Mouse (Mus musculus) liver, postnatal 0 days (tissue): Measurements from ENCODE around the gene Bcl2l14. TPM values are rescaled to one million over a fixed set of nuclear protein-coding genes. Genes with fewer than 3 reads are reported as not detected.
A peak's percentile ranks its signal among the peaks of the same experiment; 100 is the strongest.

Source experiments
- ATAC-seq: fragments of 200-750 bp; cut with Nextera tagmentation; 2 replicates; pipeline ENCODE4 v1.8.0; 2017; ENCODE audit warnings: mild to moderate bottlenecking, moderate library complexity
- DNase-seq: peaks from one replicate; pipeline ENCODE4 v3.0.0-alpha.2; 2016
- H3K27ac ChIP-seq: fragments of 300-500 bp; sonication (generic); 2 replicates; pipeline ENCODE4 v1.5.1; 2014; ENCODE audit warnings: antibody characterized with exemption, moderate library complexity, mild to moderate bottlenecking, low read depth
- H3K27me3 ChIP-seq: fragments of 300-500 bp; sonication (generic); 2 replicates; pipeline ENCODE4 v1.6.1; 2014; ENCODE audit warnings: low read length, control low read depth, mixed read lengths; ENCODE audit not compliant: insufficient read depth
- H3K36me3 ChIP-seq: fragments of 300-500 bp; sonication (generic); replicated peaks from 2 replicates; pipeline ENCODE4 v1.6.1; 2014; ENCODE audit warnings: mild to moderate bottlenecking, control low read depth, low read length, moderate library complexity, mixed read lengths; ENCODE audit not compliant: insufficient read depth
- H3K4me1 ChIP-seq: fragments of 300-500 bp; sonication (generic); 2 replicates; pipeline ENCODE4 v1.6.1; 2014; ENCODE audit warnings: antibody characterized with exemption, mild to moderate bottlenecking, control low read depth; ENCODE audit not compliant: insufficient read depth
- H3K4me2 ChIP-seq: fragments of 300-500 bp; sonication (generic); 2 replicates; pipeline ENCODE4 v1.6.1; 2014; ENCODE audit warnings: low read depth, mild to moderate bottlenecking, low read length, moderate library complexity, mixed read lengths
- H3K4me3 ChIP-seq: fragments of 300-500 bp; sonication (generic); 2 replicates; pipeline ENCODE4 v1.5.1; 2014; ENCODE audit warnings: low read depth, low read length
- H3K9ac ChIP-seq: fragments of 300-500 bp; sonication (generic); replicated peaks from 2 replicates; pipeline ENCODE4 v1.6.1; 2014; ENCODE audit warnings: mild to moderate bottlenecking, moderate library complexity
- H3K9me3 ChIP-seq: fragments of 300-500 bp; sonication (generic); 2 replicates; pipeline ENCODE4 v1.6.1; 2016; ENCODE audit warnings: mild to moderate bottlenecking, control low read depth, low read length, mixed read lengths
- CTCF ChIP-seq: sonication (generic); IDR thresholded peaks from 2 replicates; pipeline ENCODE4 v1.5.1; 2016; ENCODE audit warnings: antibody characterized with exemption, low read depth
- EP300 ChIP-seq: IDR thresholded peaks from 2 replicates; pipeline ENCODE4 v1.6.1; 2016; ENCODE audit warnings: antibody characterized with exemption, low read depth, mild to moderate bottlenecking
- WGBS: fragments of 180-500 bp; shearing (Covaris S2); extraction: QIAGEN DNeasy Blood & Tissue Kit; methylation state at CpG from one replicate; pipeline ENCODE4 v1.1.7; 2014; ENCODE audit not compliant: insufficient replicate concordance; 5-methylcytosine and 5-hydroxymethylcytosine counted together
- polyA plus RNA-seq: library from polyadenylated mRNA; unstranded; fragments of >200 nt; fragmentation: Nextera tagmentation; extraction: Ambion mirVana; gene quantifications from 2 replicates; pipeline ENCODE4 v1.2.1, GENCODE M21; 2015

The Bcl2l14 gene
- polyA plus RNA-seq, 1 experiment from 2014 or later = 0.14 TPM

GRCm38 (mm10) chr6:134466671-134467229, 70.6 kb downstream of the Bcl2l14 start:
- Histone ChIP-seq H3K4me3 (no peak overlapping the region), H3K27me3 (no peaks in the 10 kb centered on the region), H3K9ac (no peak overlapping the region), H3K27ac (no peak overlapping the region), H3K4me1 (peaks cover 4% of the 10 kb centered on the region), H3K4me2 (no peak overlapping the region), H3K9me3 (no peaks in the 10 kb centered on the region), H3K36me3 (peaks cover 40% of the 10 kb centered on the region)
- DNase-seq = no peak
- TF ChIP-seq CTCF (no peak), EP300 (no peak)
- 89% methylated on average over 10 of the region's 10 CpGs for WGBS
- no peak for ATAC-seq

- WGBS = 86% methylated on average over 2 of the region's 2 CpGs
Measured at GRCm38 (mm10) chr6:134469297-134469696, 73.2 kb downstream of the Bcl2l14 start.

GRCm38 (mm10) chr6:134470857-134471256, 74.7 kb downstream of the Bcl2l14 start:
- Histone ChIP-seq H3K4me3 (no peak overlapping the region), H3K27ac (no peak overlapping the region), H3K9me3 (no peaks in the 10 kb centered on the region), H3K4me1 (peaks cover 4% of the 10 kb centered on the region), H3K9ac (0 out of 2 replicates have a peak overlapping the region, but pooled peaks have one; percentile 1), H3K4me2 (peak overlapping the region; percentile 48), H3K27me3 (no peaks in the 10 kb centered on the region), H3K36me3 (peaks cover 35% of the 10 kb centered on the region)
- ATAC-seq (peak; percentile 55), DNase-seq (peak; percentile 80)
- TF ChIP-seq EP300 (no peak), CTCF (no peak)
- 38% methylated on average over 14 of the region's 14 CpGs for WGBS

More at GRCm38 (mm10) chr6:134469297-134469696, 73.2 kb downstream of the Bcl2l14 start:
- Histone ChIP-seq H3K27me3 (no peaks in the 10 kb centered on the region), H3K9me3 (no peaks in the 10 kb centered on the region), H3K36me3 (peaks cover 30% of the 10 kb centered on the region), H3K4me2 (no peak overlapping the region), H3K4me3 (no peak overlapping the region), H3K27ac (no peak overlapping the region), H3K9ac (no peak overlapping the region), H3K4me1 (peaks cover 4% of the 10 kb centered on the region)
- TF ChIP-seq CTCF = no peak; the same call in 1 of the 2 replicates
- no peak for TF ChIP-seq EP300
- DNase-seq (no peak), ATAC-seq (no peak)

GRCm38 (mm10) chr6:134473143-134473561, 77.0 kb downstream of the Bcl2l14 start:
- Histone ChIP-seq H3K9me3 (no peaks in the 10 kb centered on the region), H3K36me3 (peaks cover 29% of the 10 kb centered on the region), H3K27ac (no peak overlapping the region), H3K4me1 (peaks cover 4% of the 10 kb centered on the region), H3K4me2 (no peak overlapping the region), H3K9ac (no peak overlapping the region), H3K4me3 (no peak overlapping the region), H3K27me3 (no peaks in the 10 kb centered on the region)
- DNase-seq (no peak), ATAC-seq (no peak)
- WGBS = 86% methylated on average over 7 of the region's 7 CpGs
- TF ChIP-seq CTCF (no peak), EP300 (no peak)

- TF ChIP-seq CTCF (no peak), EP300 (no peak)
- DNase-seq = no peak
- 82% methylated on average over 10 of the region's 10 CpGs for WGBS
- Histone ChIP-seq H3K27me3 (no peaks in the 10 kb centered on the region), H3K4me3 (no peak overlapping the region), H3K27ac (no peak overlapping the region), H3K9ac (no peak overlapping the region), H3K4me1 (no peaks in the 10 kb centered on the region), H3K9me3 (no peaks in the 10 kb centered on the region), H3K4me2 (no peak overlapping the region), H3K36me3 (peaks cover 41% of the 10 kb centered on the region)
- no peak for ATAC-seq
Measured at GRCm38 (mm10) chr6:134479481-134479880, 83.4 kb downstream of the Bcl2l14 start.

- peaks cover 3% of the 10 kb centered on the region; the same call in 1 of the 2 replicates for H3K4me1 ChIP-seq
- WGBS = 69% methylated on average over 9 of the region's 9 CpGs
- no peaks in the 10 kb centered on the region for H3K27me3 ChIP-seq
- TF ChIP-seq EP300 (no peak), CTCF (no peak)
- H3K9ac ChIP-seq = no peak overlapping the region
- no peak overlapping the region for H3K4me3 ChIP-seq
- ATAC-seq (peak; percentile 99), DNase-seq (peak; percentile 37)
- no peaks in the 10 kb centered on the region for H3K9me3 ChIP-seq
- peaks cover 26% of the 10 kb centered on the region for H3K36me3 ChIP-seq
- H3K27ac ChIP-seq = no peak overlapping the region
- no peak overlapping the region for H3K4me2 ChIP-seq
Measured at GRCm38 (mm10) chr6:134486318-134486717, 90.2 kb downstream of the Bcl2l14 start.

Other genes starting within 250 kb of the Bcl2l14 start
- 10.1 and 10.7 TPM in 2 replicates for gene Lrp6, start 170.6 kb downstream of the Bcl2l14 start, polyA plus RNA-seq
- 1.6 TPM in 2 replicates for gene Mansc1, start 236.2 kb downstream of the Bcl2l14 start, polyA plus RNA-seq
- gene Borcs5, start 243.2 kb downstream of the Bcl2l14 start, polyA plus RNA-seq = 8.2 and 8.3 TPM in 2 replicates